Mouse (Mus musculus) urinary bladder, postnatal 36 days (tissue): ENCODE measurements around the gene Mn1.
A peak's percentile ranks its signal among the peaks of the same experiment; 100 is the strongest.

ENCODE experiments used
- DNase-seq, 2 experiments: peaks; one replicate each; pipeline ENCODE4 v3.0.0; 2022; ENCODE audit warnings: low spot score in 2 of 2, mixed read lengths in 1 of 2

The Mn1 gene

GRCm38 (mm10) chr5:111432842-111433241 lies 15.7 kb downstream of the Mn1 start:
- no peak for DNase-seq

- no peak for DNase-seq
These were observed 17.2 kb downstream of the Mn1 start for GRCm38 (mm10) chr5:111434342-111434842.

- DNase-seq: no peak
These were observed 19.1 kb downstream of the Mn1 start for GRCm38 (mm10) chr5:111436260-111436659.

DNA sequence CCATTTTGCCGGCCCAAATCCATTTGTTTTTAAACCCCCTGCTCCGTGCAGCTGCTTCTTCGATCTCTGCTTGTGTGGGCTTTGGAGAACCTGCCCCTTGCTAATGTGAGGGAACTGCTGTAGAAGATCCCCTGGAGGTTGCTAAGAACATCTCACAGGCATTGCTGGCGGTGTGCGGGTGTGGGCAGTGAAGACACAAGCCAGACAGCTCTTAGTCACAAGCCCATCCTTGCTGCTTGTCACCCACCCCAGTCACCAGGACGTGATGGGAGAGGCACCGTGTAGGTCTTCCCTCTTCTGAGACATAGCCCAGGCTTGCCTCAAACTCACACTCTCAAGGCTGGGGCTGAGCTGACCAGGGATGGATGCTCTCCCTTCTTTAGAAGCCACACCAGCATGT lies 20.0 kb downstream of the Mn1 start:
- DNase-seq: no peak

DNA sequence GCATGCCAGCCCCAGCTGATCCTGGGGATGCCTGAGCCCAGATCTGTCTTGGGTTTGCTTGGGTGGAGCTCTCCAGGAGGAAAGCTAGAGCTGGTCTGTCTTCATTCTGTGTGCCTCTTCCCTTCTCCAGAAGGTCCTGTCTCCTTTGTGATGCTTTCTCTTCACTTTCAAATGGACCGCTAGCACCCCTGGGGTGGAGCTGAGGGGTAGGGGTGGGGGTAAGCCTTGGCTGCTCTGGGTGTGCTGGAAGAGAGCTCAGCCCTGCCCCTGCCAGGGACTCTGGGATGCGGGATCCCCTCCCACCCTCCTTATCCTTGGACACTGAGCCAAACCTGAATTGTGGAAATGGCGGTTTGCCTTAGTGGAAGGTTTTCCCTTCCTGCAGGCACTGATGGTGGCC lies 21.2 kb downstream of the Mn1 start:
- DNase-seq: no peak

DNA sequence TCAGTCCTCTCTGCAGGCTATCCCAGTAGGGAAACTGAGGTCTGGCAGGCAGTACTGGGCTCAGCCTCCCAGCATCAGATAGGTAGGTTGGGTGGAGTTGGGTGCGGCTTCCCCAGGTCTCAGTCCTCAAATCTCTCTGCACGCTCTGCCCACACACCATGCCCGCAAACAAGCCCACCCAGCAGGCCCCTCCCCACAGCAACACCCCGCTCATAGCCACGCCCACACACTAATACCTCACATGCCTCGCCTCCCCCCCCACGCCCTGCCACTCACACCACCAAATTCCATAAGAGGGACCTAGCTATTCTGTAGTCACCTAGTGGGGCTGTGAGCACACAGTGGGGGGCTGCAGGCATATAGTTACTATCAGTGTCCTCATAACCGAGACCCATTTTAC lies 21.7 kb downstream of the Mn1 start:
- DNase-seq: no peak

GRCm38 (mm10) chr5:111440264-111440663 lies 23.1 kb downstream of the Mn1 start:
- no peak for DNase-seq

- no peak for DNase-seq
These were observed 25.1 kb downstream of the Mn1 start for GRCm38 (mm10) chr5:111442151-111442871.

DNA sequence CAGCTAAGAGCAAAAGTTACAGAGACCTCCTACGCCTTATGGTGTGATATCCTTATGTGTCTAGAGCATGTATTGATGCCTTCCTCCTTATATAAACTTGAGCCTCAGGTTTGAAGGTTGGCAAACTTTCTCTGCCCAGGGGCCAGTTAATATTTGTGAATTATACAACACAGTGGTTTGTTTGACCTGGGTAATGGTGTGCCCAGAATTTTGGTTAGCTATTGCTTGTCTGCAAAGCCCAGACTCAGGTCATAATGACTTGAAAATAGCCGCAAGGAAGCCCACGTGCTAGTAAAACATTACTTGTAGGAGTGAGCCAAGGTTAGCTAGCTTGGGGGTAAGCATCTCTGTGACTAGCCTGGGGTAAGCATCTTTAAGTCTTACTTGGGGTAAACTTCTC lies 26.5 kb downstream of the Mn1 start:
- DNase-seq: no peak

DNA sequence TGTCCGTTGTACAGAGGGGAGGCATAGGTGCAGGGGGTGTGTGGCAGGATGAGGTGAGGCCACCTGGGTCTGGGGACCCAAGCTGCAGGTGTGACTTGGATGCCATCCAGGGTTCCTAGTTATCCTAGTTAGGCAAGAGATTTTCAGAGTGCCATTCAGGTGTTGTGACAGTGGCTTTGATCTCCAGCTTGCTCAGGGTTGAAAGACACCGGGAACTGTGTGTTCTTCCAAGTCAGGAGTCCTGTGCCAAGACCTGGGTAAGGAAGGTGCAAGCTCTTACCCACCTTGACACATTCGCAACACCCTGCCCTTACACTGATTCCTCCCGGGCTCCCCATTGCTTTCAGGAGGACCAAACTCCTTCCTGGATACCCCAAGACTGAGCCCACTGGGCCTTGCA lies 27.2 kb downstream of the Mn1 start:
- no peak for DNase-seq

DNA sequence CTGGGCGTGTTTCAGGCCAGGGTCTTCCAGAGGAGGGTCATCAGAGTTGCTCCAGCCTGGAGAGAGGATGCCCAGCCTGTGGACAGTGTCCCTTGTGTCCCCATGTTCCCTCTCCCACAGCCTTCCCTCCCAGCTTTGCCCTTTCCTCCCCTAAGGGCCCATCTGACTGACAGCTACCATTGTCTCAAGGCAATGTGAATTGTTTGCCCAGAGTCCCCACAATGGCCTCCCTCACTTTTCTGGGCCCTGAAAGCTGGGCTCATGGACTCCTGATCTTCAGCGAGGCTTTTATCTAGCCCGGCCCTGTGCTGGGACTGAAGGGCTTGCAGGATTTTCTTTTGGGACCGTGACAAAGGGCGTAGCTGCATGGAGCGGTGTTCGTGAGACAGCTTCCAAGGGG lies 29.5 kb downstream of the Mn1 start:
- no peak for DNase-seq

- DNase-seq: no peak
These were observed 32.5 kb downstream of the Mn1 start for GRCm38 (mm10) chr5:111449700-111450099.

GRCm38 (mm10) chr5:111454240-111454639 lies 37.1 kb downstream of the Mn1 start:
- DNase-seq: no peak

GRCm38 (mm10) chr5:111454876-111455275 lies 37.7 kb downstream of the Mn1 start:
- no peak for DNase-seq

DNA sequence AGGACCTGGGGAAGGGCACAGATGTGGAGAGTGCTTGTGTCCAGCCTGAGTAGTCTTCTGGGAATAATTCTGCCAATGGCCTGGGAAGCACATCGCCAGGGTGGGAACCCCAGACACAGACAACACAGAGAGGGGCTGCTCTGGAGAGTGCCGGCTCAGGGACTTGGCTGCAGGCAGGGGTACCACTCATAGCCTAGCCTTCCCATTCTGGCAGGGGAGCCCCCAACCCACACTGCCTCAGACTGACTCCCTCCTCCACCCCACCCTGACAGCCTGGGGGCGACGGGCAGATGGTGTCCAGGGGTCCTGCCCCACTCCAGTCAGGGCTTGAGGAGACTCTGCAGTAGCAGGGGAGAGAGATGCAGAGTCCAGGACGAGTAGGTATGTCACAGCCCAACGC lies 41.5 kb downstream of the Mn1 start:
- DNase-seq: no peak

- peak in 1 of 2 experiments; percentile 39 for DNase-seq
These were observed 48.7 kb downstream of the Mn1 start for GRCm38 (mm10) chr5:111465811-111466299.

DNA sequence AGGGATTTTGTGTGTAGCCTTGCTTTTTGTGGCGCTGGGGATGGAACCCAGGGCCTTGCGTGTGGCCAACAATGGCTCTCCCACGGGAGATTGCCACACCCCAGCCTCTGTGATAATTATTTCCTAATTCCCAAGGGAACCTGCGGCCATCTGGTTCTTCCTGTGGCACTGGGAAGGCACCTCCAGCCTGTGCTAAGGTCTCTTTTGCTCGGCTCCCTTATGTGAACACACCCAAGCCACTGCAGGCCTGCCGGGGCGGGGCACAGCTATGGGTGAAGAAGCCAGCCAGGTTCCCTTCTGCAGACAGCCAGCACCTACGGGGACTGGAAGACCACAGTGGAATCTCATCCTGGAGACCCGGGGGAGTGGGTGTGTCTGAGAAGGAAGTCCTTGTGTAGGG lies 49.3 kb downstream of the Mn1 start:
- no peak for DNase-seq

- no peak for DNase-seq
These were observed 50.5 kb downstream of the Mn1 start for GRCm38 (mm10) chr5:111467699-111468098.

GRCm38 (mm10) chr5:111469195-111469882 lies 52.2 kb downstream of the Mn1 start:
- no peak for DNase-seq

GRCm38 (mm10) chr5:111470875-111471274 lies 53.7 kb downstream of the Mn1 start:
- DNase-seq: no peak

DNA sequence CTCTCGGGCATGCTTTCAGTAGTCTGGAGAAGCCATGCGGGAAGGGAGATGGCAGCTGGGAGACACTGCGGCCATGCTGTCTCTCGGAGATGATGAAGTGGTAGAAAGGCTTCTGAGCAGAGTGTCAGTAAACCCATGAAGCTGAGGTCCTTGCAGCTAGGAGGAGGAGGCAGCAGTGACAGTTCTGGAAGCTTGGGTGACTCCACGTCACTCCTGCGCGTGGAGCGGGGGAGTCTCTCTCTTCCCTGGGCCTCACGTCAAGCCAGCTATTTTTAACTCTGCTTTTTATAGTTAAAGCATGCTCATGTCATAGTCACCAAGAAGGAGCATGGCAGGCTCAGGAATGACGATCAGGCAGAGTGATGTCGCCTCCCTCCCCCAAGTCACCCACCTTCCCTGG lies 56.3 kb downstream of the Mn1 start:
- no peak for DNase-seq

DNA sequence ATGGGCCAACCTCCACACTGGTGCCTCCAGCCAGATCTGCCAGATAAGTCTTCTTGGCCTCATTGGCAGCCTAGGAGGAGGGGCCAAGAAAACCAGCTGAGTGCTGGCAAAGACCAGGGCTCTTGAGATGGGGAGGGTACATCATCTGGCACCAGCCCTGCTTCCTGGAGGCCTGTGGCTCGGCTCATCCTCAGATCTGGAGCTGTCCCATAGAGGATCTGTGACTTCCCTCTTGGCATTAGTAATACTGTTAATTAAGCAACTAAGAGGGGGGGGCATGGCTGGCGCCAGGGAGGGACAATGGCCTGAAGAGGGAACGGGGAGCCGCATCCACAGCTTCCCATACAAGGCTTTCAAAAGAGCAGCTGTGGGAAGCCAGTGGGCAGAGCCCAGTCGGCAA lies 58.6 kb downstream of the Mn1 start:
- DNase-seq: no peak

DNA sequence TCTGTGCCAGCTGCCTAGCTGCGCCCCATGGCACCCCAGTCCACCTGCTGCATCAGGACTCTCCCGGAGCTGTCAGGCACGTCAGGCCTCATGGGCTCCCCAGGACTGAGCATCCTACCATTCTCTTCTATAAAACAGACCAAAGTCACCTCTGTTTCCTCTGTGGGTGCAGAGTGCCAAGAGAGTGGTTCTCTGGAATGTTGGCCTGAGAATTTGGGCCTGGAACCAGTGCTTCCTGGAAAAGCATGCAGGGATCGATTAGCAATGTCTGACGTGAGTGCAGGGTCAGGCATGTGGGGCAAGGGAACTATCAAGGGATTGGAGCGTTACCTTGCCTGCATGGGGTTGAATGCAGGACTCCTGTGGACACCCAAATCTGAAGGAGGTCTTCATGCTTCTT lies 59.0 kb downstream of the Mn1 start:
- no peak for DNase-seq
